Mouse (Mus musculus): ENCODE data around the gene Ttc12. TPM values are rescaled to one million over a fixed set of nuclear protein-coding genes. Genes with fewer than 3 reads are reported as not detected.

Gene Ttc12
- 0.34 and 0.52 TPM in 2 replicates for polyA plus RNA-seq (2012; rRNA removed)

GRCm38 (mm10) chr9:49485892-49486311, at the start of gene Ttc12:
Gene Ttc12 (minus strand): TSS chr9:49486225.

GRCm38 (mm10) chr9:49426921-49427320, 59.1 kb downstream of the Ttc12 start, which contains the start of gene Ankk1:
Gene Ankk1 (minus strand): TSS chr9:49427021.

Other genes starting within 250 kb of the Ttc12 start
- not detected in 2 replicates for gene Gm4894, start 235.7 kb downstream of the Ttc12 start, polyA plus RNA-seq (2012; rRNA removed)
- gene Drd2, start 145.6 kb downstream of the Ttc12 start, polyA plus RNA-seq (2012; rRNA removed): not detected in 2 replicates
- not detected in 2 replicates for gene Ankk1, start 59.2 kb downstream of the Ttc12 start, polyA plus RNA-seq (2012; rRNA removed)

All from liver, embryonic 18 days (tissue).